Mouse (Mus musculus): Measurements from ENCODE around the gene Gm27029. TPM values are rescaled to one million over a fixed set of nuclear protein-coding genes. Genes with fewer than 3 reads are reported as not detected.

Gene Gm27029
- total RNA-seq, 2 experiments from 2014 or later: 5.5 to 7.6 TPM

- intact Hi-C loops (cut with DNase I): no loop called here
- no peak for DNase-seq (ENCODE audit: low spot score in 2 of 2)
Measured at GRCm38 (mm10) chr11:101359776-101360175, 64.8 kb downstream of the Gm27029 start.

DNA sequence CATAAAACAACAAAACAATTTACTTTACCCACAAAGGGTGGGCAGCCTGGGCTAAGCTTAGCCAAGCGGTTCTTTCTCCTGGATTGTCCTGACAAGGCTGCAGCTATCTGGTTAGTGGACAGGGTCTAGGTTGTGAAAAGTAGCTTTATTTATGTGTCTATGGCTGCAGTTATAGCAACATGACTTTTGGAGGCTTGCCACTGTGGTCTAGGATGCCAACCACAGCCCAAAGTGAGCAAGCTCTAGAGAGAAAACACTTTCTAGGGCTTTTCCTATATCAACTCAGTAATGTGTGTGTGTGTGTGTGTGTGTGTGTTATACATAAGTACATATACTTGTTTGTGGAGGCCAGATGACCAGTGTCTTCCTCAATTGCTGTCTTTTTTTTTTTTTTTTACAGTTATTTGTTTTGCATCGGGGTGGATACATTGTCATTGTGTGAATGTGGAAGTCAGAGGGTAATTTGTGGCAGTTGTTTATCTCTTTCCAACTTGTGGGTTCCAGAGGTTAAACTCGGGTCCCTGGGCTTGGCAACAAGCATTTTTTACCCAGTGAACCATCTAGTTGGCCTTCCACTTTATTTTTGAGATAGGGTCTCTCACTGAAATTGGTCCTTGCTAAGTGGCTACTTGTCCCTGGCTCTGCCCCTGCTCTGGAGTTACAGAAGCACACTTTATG, 67.0 kb downstream of the Gm27029 start:
- intact Hi-C loops (cut with DNase I): no loop called here

More for the DNA sequence above, 67.0 kb downstream of the Gm27029 start:
- no peak for DNase-seq (ENCODE audit: low spot score in 2 of 2)

Small RNA genes lying within 50 kb of the gene (microRNA-seq; reads per million reads assigned to microRNA genes)
- 1.0 reads per million for gene Mir6929

Other genes with a start within 250 kb of the Gm27029 start
- gene Ccr10, start 249.4 kb downstream of the Gm27029 start, total RNA-seq (2021): under 1 TPM in 1 of 2 experiments, not detected in 1; 0.37 TPM
- gene Ezh1, start 198.3 kb downstream of the Gm27029 start, total RNA-seq (2021): 10 to 100 TPM; 47.8 to 52.1 TPM
- 10 to 100 TPM; 33.2 to 39.4 TPM for gene Ramp2, start 178.8 kb downstream of the Gm27029 start, total RNA-seq (2021)
- gene Vps25, start 171.1 kb downstream of the Gm27029 start, total RNA-seq (2021): 10 to 100 TPM; 62.0 to 63.0 TPM
- gene Wnk4, start 164.2 kb downstream of the Gm27029 start, total RNA-seq (2021): 1 to 10 TPM; 4.3 to 8.4 TPM
- gene Cntd1, start 145.8 kb downstream of the Gm27029 start, total RNA-seq (2021): under 1 TPM; 0.42 to 0.84 TPM
- gene Coa3, start 145.7 kb downstream of the Gm27029 start, total RNA-seq (2021): 100 to 1,000 TPM in 1 of 2 experiments, 10 to 100 TPM in 1; 97.7 to 112 TPM
- gene Becn1, start 122.5 kb downstream of the Gm27029 start, total RNA-seq (2021): 100 to 1,000 TPM; 206 to 237 TPM
- 100 to 1,000 TPM; 114 to 133 TPM for gene Psme3, start 108.6 kb downstream of the Gm27029 start, total RNA-seq (2021)
- gene Aoc2, start 99.7 kb downstream of the Gm27029 start, total RNA-seq (2021): 1 to 10 TPM; 4.4 to 7.2 TPM
- under 1 TPM; 0.76 to 0.79 TPM for gene Aoc3, start 94.2 kb downstream of the Gm27029 start, total RNA-seq (2021)
- not detected for gene G6pc, start 57.2 kb downstream of the Gm27029 start, total RNA-seq (2021)
- 10 to 100 TPM; 42.1 to 45.6 TPM for gene Aarsd1, start 7.2 kb downstream of the Gm27029 start, total RNA-seq (2021)
- 10 to 100 TPM; 32.7 to 40.6 TPM for gene Rundc1, start 289 bp upstream of the Gm27029 start, total RNA-seq (2021)
- 1 to 10 TPM; 3.3 to 4.7 TPM for gene Ptges3l, start 537 bp upstream of the Gm27029 start, total RNA-seq (2021)
- 10 to 100 TPM; 32.6 to 46.9 TPM for gene Rpl27, start 17.5 kb upstream of the Gm27029 start, total RNA-seq (2021)
- 1 to 10 TPM; 3.2 to 3.4 TPM for gene Ifi35, start 23.6 kb upstream of the Gm27029 start, total RNA-seq (2021)
- 100 to 1,000 TPM; 139 to 164 TPM for gene Rnd2, start 40.2 kb upstream of the Gm27029 start, total RNA-seq (2021)
- gene Vat1, start 41.4 kb upstream of the Gm27029 start, total RNA-seq (2021): 10 to 100 TPM; 33.9 to 36.1 TPM
- 1 to 10 TPM in 1 of 2 experiments, under 1 TPM in 1; 0.96 to 1.0 TPM for gene Brca1, start 127.2 kb upstream of the Gm27029 start, total RNA-seq (2021)
- gene Nbr1, start 127.4 kb upstream of the Gm27029 start, total RNA-seq (2021): 100 to 1,000 TPM; 131 to 145 TPM
- gene Tmem106a, start 157.4 kb upstream of the Gm27029 start, total RNA-seq (2021): 1 to 10 TPM; 1.2 to 1.6 TPM
- not detected for gene Gm11634, start 174.5 kb upstream of the Gm27029 start, total RNA-seq (2021)
- 1 to 10 TPM; 6.0 to 6.5 TPM for gene Rdm1, start 202.4 kb upstream of the Gm27029 start, total RNA-seq (2021)
- gene Arl4d, start 240.7 kb upstream of the Gm27029 start, total RNA-seq (2021): 10 to 100 TPM; 18.3 to 38.8 TPM

All from left cerebral cortex, postnatal 36 days (tissue).